ENCODE assay signal across 8 mouse cellular contexts in genomic region chr5:142557397-142558067, GRCm38 (mm10). TPM values are rescaled to one million over a fixed set of nuclear protein-coding genes. Genes with fewer than 3 reads are reported as not detected.
A peak's percentile ranks its signal among the peaks of the same experiment; 100 is the strongest.
DNase-seq lines count a peak whose midpoint lies in the region; ATAC-seq and TF ChIP-seq lines count a peak whose summit lies in the region.

No protein-coding gene starts in this region.

- no peak for TF ChIP-seq POLR2A in ES-Bruce4 (IDR thresholded peaks at IDR 0.05; ENCODE audit: insufficient read depth, low read length)

- no peak overlapping the region for H3K4me3 ChIP-seq in ES-Bruce4 (ENCODE audit: low read depth, low read length)
- H3K4me3 ChIP-seq in forebrain, embryonic 13.5 days = no peak overlapping the region
- no peak overlapping the region for H3K4me3 ChIP-seq in hindbrain, embryonic 11.5 days (ENCODE audit: low read depth, low read length)
- no peak overlapping the region for H3K4me3 ChIP-seq in lung, postnatal 0 days (ENCODE audit: low read depth, low read length)

- peak overlapping the region; percentile 17; the same call in 1 of the 2 replicates for H3K4me2 ChIP-seq in forebrain, embryonic 13.5 days
- H3K4me2 ChIP-seq in hindbrain, embryonic 11.5 days (replicated peaks; ENCODE audit: low read depth, low read length) = no peak overlapping the region
- H3K4me2 ChIP-seq in lung, postnatal 0 days (replicated peaks; ENCODE audit: low read depth, low read length) = no peak overlapping the region

- TF ChIP-seq CTCF in ES-Bruce4 (IDR thresholded peaks at IDR 0.05; ENCODE audit: low read depth, low read length) = peak; percentile 88
- TF ChIP-seq CTCF in lung, postnatal 0 days (IDR thresholded peaks at IDR 0.05) = peak; percentile 80

- H3K27me3 ChIP-seq in ES-Bruce4 (ENCODE audit: control insufficient read depth, insufficient read depth, low read length, poor library complexity, severe bottlenecking) = no peaks in the 10 kb centered on the region
- H3K27me3 ChIP-seq in forebrain, embryonic 13.5 days = no peaks in the 10 kb centered on the region
- no peaks in the 10 kb centered on the region for H3K27me3 ChIP-seq in hindbrain, embryonic 11.5 days (ENCODE audit: control insufficient read depth, insufficient read depth, low read length)
- no peaks in the 10 kb centered on the region for H3K27me3 ChIP-seq in lung, postnatal 0 days (replicated peaks; ENCODE audit: insufficient read depth, low read length)

- 0 out of 2 replicates have a peak, but pooled peaks have one; percentile 18 for TF ChIP-seq EP300 in ES-Bruce4 (IDR thresholded peaks at IDR 0.05; ENCODE audit: insufficient read depth, low read depth, low read length)
- no peak for TF ChIP-seq EP300 in lung, postnatal 0 days (IDR thresholded peaks at IDR 0.05)

- H3K9ac ChIP-seq in ES-Bruce4 (ENCODE audit: low read depth, poor library complexity, severe bottlenecking) = no peak overlapping the region
- H3K9ac ChIP-seq in forebrain, embryonic 13.5 days = no peak overlapping the region
- no peak overlapping the region for H3K9ac ChIP-seq in hindbrain, embryonic 11.5 days (ENCODE audit: low read depth, low read length)
- no peak overlapping the region for H3K9ac ChIP-seq in lung, postnatal 0 days (replicated peaks; ENCODE audit: low read depth)

- ATAC-seq in forebrain, embryonic 13.5 days = peak; percentile 87
- peak; percentile 57; the same call in 1 of the 2 replicates for ATAC-seq in hindbrain, embryonic 11.5 days (ENCODE audit: low FRiP score)
- ATAC-seq in lung, postnatal 0 days = peak; percentile 67

- H3K9me3 ChIP-seq in ES-Bruce4 (replicated peaks; ENCODE audit: control insufficient read depth, insufficient read depth, low read length, poor library complexity, severe bottlenecking) = no peaks in the 10 kb centered on the region
- no peaks in the 10 kb centered on the region for H3K9me3 ChIP-seq in forebrain, embryonic 13.5 days (replicated peaks)
- H3K9me3 ChIP-seq in hindbrain, embryonic 11.5 days (ENCODE audit: control insufficient read depth, low read length) = no peaks in the 10 kb centered on the region
- no peaks in the 10 kb centered on the region for H3K9me3 ChIP-seq in lung, postnatal 0 days (ENCODE audit: low read length)

- no peaks in the 10 kb centered on the region for H3K36me3 ChIP-seq in ES-Bruce4 (ENCODE audit: control insufficient read depth, insufficient read depth, low read length, poor library complexity, severe bottlenecking)
- H3K36me3 ChIP-seq in forebrain, embryonic 13.5 days (ENCODE audit: poor library complexity, severe bottlenecking) = peaks cover 2% of the 10 kb centered on the region
- no peaks in the 10 kb centered on the region for H3K36me3 ChIP-seq in hindbrain, embryonic 11.5 days (ENCODE audit: control insufficient read depth, insufficient read depth, low read length)
- no peaks in the 10 kb centered on the region for H3K36me3 ChIP-seq in lung, postnatal 0 days (ENCODE audit: insufficient read depth, low read length)

- WGBS in forebrain, embryonic 13.5 days = 21% methylated on average over 17 of the region's 21 CpGs
- 30% methylated on average over 13 of the region's 21 CpGs for WGBS in hindbrain, embryonic 11.5 days
- WGBS in lung, postnatal 0 days = 36% methylated on average over 7 of the region's 21 CpGs

- peak; percentile 60 for DNase-seq in c-Kit-positive CD71-positive TER-119-positive erythroid progenitor cells, embryonic 14.5 days (ENCODE audit: low spot score)
- peak; percentile 84 for DNase-seq in hindbrain, embryonic 11.5 days (ENCODE audit: low spot score)
- peak; percentile 94 to 95 for DNase-seq in layer of hippocampus, postnatal 10 days (ENCODE audit: low spot score in 2 of 2)
- peak; percentile 37 for DNase-seq in lung, postnatal 0 days (ENCODE audit: low spot score)
- DNase-seq in ovary, postnatal 36 days (ENCODE audit: low spot score) = peak; percentile 55
- peak; percentile 50 to 57 for DNase-seq in thymus, postnatal 36 days

- peaks cover 3% of the 10 kb centered on the region for H3K4me1 ChIP-seq in ES-Bruce4 (ENCODE audit: control insufficient read depth, insufficient read depth, low read length)
- H3K4me1 ChIP-seq in forebrain, embryonic 13.5 days = no peaks in the 10 kb centered on the region
- H3K4me1 ChIP-seq in hindbrain, embryonic 11.5 days (replicated peaks; ENCODE audit: control insufficient read depth, insufficient read depth, low read length) = no peaks in the 10 kb centered on the region
- no peaks in the 10 kb centered on the region for H3K4me1 ChIP-seq in lung, postnatal 0 days (ENCODE audit: insufficient read depth, low read depth, low read length)

- no peak overlapping the region for H3K27ac ChIP-seq in ES-Bruce4 (ENCODE audit: insufficient read depth, low read length)
- H3K27ac ChIP-seq in forebrain, embryonic 13.5 days = no peak overlapping the region
- H3K27ac ChIP-seq in hindbrain, embryonic 11.5 days (ENCODE audit: low read depth, low read length) = no peak overlapping the region
- H3K27ac ChIP-seq in lung, postnatal 0 days (ENCODE audit: low read length) = no peak overlapping the region

RNA-seq across cellular contexts. Expression of gene Radil, which starts 6.6 kb away (rescaled TPM):
- 78.0 and 79.3 TPM in 2 replicates for polyA plus RNA-seq in ES-Bruce4 (2011; ENCODE audit: insufficient read depth, insufficient read length, low read depth, missing spikeins)
- 4.5 and 5.4 TPM in 2 replicates for polyA plus RNA-seq in forebrain, embryonic 13.5 days (2015; fragmentation: Nextera tagmentation; extraction: Ambion mirVana)
- 2.6 and 2.8 TPM in 2 replicates for polyA plus RNA-seq in hindbrain, embryonic 11.5 days (2014; fragmentation: Nextera tagmentation; extraction: Ambion mirVana)
- 10 to 100 TPM; 13.9 to 15.7 TPM for total RNA-seq in layer of hippocampus, postnatal 10 days (2021)
- polyA plus RNA-seq in lung, postnatal 0 days (2015; fragmentation: Nextera tagmentation; extraction: Ambion mirVana) = 13.5 and 14.5 TPM in 2 replicates

RNA-seq across cellular contexts. Expression of gene Papolb, which starts 27.7 kb away (rescaled TPM):
- polyA plus RNA-seq in ES-Bruce4 (2011; ENCODE audit: insufficient read depth, insufficient read length, low read depth, missing spikeins) = 3.3 and 3.9 TPM in 2 replicates
- 0.06 and 0.12 TPM in 2 replicates for polyA plus RNA-seq in forebrain, embryonic 13.5 days (2015; fragmentation: Nextera tagmentation; extraction: Ambion mirVana)
- polyA plus RNA-seq in hindbrain, embryonic 11.5 days (2014; fragmentation: Nextera tagmentation; extraction: Ambion mirVana) = 0.12 and 0.32 TPM in 2 replicates
- under 1 TPM; 0.67 to 0.85 TPM for total RNA-seq in layer of hippocampus, postnatal 10 days (2021)
- polyA plus RNA-seq in lung, postnatal 0 days (2015; fragmentation: Nextera tagmentation; extraction: Ambion mirVana) = 0.12 and 0.15 TPM in 2 replicates

RNA-seq across cellular contexts. Expression of gene Mmd2, which starts 51.1 kb away (rescaled TPM):
- 0.26 TPM in 1 of 2 replicates, not detected in the other for polyA plus RNA-seq in ES-Bruce4 (2011; ENCODE audit: insufficient read depth, insufficient read length, low read depth, missing spikeins)
- 42.7 and 43.1 TPM in 2 replicates for polyA plus RNA-seq in forebrain, embryonic 13.5 days (2015; fragmentation: Nextera tagmentation; extraction: Ambion mirVana)
- 5.0 TPM in 2 replicates for polyA plus RNA-seq in hindbrain, embryonic 11.5 days (2014; fragmentation: Nextera tagmentation; extraction: Ambion mirVana)
- total RNA-seq in layer of hippocampus, postnatal 10 days (2021) = 100 to 1,000 TPM; 164 to 175 TPM
- polyA plus RNA-seq in lung, postnatal 0 days (2015; fragmentation: Nextera tagmentation; extraction: Ambion mirVana) = 0.05 TPM in 1 of 2 replicates, not detected in the other

Comparison
In these comparisons a context has a peak if more than half of its experiments do, and no peak if none do; other contexts are left out.
1. DNase-seq: peak in every context shown above with its lines; median percentile 94 in layer of hippocampus, postnatal 10 days; 84 in hindbrain, embryonic 11.5 days; 60 in c-Kit-positive CD71-positive TER-119-positive erythroid progenitor cells, embryonic 14.5 days; 55 in ovary, postnatal 36 days; 54 in thymus, postnatal 36 days; 37 in lung, postnatal 0 days.